Mouse (Mus musculus): Measurements from ENCODE around the gene Nemp1. TPM values are rescaled to one million over a fixed set of nuclear protein-coding genes. Genes with fewer than 3 reads are reported as not detected.

Gene Nemp1
- 1 to 10 TPM; 4.0 to 5.5 TPM for total RNA-seq (2021)
- long read RNA-seq, full-length matches to known transcripts = 1 of 2 reads
- long read RNA-seq, partial matches to known transcripts = 0 of 2 reads
- long read RNA-seq, other reads (novel, unspliced or antisense) = 1 of 2 reads

DNA sequence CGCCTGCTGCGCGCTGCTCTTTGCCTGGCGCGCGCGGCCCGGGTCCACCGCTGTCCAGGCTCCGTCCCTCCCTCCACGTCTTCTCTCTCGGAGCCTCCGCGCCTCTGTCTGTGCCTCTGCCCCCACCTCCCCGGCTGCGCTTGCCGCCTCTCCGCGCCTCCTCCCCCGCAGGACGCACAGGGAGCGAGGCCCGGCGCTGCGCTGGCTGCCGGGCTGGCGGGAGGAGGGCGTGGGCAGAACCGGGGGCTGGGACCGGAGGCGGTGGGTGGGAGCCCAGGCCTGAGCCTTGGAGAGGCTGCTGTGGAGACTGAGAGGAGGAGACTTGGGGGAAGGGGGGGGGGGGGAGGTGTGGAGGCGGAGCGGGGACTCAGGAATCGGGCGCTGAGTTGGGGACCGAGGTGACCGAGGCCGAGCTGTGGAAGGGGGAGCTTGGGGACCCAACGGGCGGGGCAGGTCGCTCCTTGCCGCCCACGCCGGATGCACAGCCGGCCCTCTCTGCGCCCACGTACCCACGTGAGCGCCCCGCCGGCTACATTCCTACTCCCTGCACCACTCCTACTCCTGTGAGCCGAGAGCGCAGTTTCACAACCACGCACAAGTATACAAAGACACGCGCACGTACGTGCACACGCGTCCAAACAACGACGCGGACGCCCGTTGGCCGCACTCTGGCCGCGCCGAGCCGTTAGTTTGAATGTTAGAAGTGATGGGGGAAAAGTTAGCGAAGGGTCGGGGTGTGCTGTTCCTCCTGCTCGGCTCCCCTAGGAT lies at the start of gene Nemp1:
Gene Nemp1, plus strand, starts transcription at position 401 of the 768 bp plus-strand sequence.
- peak; percentile 65 to 74 for DNase-seq (ENCODE audit: low spot score in 2 of 2)

- DNase-seq (ENCODE audit: low spot score in 2 of 2) = peak in 1 of 2 experiments; percentile 29
Measured at GRCm38 (mm10) chr10:127617294-127617693, 49.4 kb upstream of the Nemp1 start.

- DNase-seq (ENCODE audit: low spot score in 2 of 2) = peak in 1 of 2 experiments; percentile 33
Measured at GRCm38 (mm10) chr10:127618173-127618572, 48.5 kb upstream of the Nemp1 start.

- no peak for DNase-seq (ENCODE audit: low spot score in 2 of 2)
Measured at GRCm38 (mm10) chr10:127619119-127619721, 47.5 kb upstream of the Nemp1 start.

- DNase-seq (ENCODE audit: low spot score in 2 of 2) = peak; percentile 52 to 61
Measured at GRCm38 (mm10) chr10:127619941-127620405, 46.7 kb upstream of the Nemp1 start.

DNA sequence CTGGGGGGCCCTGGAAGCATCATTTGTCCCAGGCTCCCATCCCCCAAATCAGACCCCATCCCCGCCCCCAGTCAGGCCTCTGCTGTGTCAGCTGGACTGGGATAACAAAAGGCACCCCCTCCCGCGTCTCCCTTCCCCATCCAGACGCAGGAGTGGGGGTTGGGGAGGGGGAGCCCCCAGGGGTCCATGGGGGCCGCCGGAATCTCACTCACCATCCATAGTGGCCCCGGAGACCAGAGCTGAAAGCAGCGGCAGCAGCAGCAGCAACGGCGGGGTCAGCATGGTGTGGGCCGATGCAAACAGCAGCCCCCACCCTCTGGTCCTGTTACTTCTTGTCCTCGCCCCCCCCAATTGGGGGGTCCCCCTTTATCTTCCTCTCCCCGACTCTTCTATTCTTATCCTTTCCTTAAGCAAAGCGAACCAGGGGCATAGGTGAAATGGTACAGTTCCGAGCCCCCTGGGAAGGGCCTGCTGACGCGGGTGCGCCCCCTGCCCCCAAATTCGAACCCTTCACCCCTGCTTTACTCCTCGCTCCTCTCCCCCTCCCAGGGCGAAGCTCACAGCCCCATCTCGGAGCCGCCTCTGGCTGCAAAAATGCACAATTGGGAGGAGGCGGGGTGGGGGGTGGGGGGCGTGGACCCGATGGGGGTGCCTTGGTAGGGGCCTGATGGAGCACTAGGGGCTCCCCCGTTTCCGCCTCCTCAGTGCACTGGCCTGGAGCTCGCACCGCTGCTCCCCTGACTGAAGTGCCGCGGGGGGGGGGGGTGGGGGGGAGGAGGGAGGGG lies 46.1 kb upstream of the Nemp1 start, which contains the start of gene Lrp1:
Gene Lrp1, minus strand, starts transcription at position 743 of the 785 bp plus-strand sequence.
- peak; percentile 59 to 70 for DNase-seq (ENCODE audit: low spot score in 2 of 2)

DNA sequence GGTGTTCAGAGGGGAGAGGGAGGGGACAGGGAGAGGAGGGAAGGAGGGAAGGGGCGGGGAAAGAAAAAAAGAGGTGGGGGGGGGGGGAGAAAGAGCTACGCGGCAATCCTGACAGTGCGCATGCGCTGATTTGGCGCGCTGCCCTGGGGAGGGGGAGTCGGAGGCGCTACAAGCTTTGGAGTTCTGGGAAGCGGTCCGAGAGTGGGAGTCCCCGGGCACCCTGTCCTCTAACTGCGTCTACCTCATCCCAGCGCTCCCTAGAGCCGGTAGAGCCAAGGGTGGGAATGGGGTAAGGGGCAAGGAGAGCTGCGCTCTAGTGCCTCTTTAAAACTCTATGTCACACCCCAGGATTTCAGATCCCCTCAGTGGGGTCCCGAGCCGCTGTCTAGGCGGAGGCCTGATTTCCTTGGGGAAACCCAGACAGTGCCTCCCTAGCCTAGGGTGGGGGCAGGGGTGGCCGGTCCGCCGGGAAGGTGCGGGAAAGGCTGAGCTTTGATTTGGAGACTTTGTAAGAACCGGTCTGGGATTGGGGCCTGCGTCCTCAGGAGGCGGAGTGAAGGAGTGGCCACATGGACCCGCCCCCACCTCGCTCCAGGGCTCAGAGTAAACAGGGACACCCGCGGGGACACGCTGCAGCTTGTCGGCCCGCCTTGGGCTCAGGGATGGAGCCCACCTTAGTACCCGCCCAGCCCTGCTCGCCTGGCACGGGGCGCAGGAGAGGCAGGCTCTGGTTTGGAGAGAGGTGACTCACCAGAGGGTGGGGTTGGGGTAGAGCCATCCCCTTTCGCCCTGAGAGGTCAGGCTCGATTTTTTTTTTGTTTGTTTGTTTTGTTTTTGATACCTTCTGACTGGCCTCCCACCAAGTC lies 45.3 kb upstream of the Nemp1 start:
- peak; percentile 94 to 96 for DNase-seq (ENCODE audit: low spot score in 2 of 2)

DNA sequence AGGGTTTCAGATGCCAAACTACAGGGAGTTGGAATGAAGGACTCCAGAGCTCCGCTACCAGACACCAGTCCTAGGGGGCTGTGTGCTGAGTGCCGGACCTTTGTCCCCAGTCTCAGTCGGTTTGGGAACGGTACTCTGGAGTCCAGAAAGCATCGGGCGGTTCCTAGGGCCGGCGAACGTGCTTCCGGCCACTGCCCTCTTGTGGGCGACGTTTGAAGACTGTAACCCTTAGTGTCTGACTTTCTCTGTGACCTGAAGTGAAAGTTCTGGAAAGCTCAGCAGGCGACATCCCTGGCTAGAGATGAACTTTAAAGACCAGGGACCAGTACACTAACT lies 44.7 kb upstream of the Nemp1 start:
- peak; percentile 54 to 65 for DNase-seq (ENCODE audit: low spot score in 2 of 2)

GRCm38 (mm10) chr10:127622661-127623060 lies 44.0 kb upstream of the Nemp1 start:
- no peak for DNase-seq (ENCODE audit: low spot score in 2 of 2)

DNA sequence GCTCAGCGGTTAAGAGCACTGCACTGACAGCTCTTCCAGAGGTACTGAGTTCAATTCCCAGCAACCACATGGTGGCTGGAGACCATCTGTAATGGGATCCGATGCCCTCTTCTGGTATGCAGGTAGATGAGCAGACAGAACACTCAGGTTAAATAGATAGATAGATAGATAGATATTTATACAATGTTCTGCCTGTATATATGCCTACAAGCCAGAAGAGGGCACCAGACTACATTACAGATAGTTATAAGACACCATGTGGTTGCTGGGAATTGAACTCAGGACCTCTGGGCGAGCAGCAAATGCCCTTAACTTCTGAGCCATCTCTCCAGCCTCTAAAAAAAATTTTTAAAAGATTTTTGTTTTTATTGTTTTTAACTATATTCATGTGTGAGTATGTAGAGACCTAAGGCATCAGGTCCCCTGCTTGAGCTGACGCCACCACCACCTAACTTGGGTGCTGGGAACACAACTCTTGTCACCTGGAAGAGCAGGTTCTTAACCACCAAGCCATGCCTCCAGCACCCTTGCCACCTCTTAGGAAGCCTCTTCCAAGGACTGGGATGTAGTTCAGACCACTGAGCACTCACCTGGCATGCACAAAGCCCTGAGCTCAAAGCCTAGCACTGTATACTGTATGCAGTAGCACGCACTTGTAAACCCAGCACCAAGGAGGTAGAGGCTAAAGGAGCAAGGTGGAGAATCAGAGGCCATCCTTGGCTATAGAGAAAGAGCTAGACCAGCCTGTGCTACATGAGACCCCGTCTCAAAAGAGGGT lies 43.1 kb upstream of the Nemp1 start:
- no peak for DNase-seq (ENCODE audit: low spot score in 2 of 2)

DNA sequence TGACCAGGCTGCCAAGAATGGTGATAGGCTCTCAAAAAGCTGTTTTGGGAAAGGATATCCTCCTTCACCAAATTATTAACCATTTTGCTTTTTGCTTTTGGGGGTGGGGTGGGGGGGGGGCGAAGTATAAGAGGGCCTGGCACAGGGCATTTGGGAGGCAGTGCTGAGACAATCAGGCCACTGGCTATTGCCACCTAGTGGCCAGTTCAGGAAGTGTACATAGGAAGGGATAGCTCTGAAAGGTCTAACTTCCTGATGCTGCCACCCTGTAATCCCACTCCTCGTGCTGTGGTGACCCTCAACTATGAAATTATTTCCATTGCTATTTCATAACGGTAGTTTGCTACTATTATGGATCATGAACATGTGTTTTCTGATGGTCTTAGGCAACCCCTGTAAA lies 40.3 kb upstream of the Nemp1 start:
- DNase-seq (ENCODE audit: low spot score in 2 of 2) = peak; percentile 54 to 64

DNA sequence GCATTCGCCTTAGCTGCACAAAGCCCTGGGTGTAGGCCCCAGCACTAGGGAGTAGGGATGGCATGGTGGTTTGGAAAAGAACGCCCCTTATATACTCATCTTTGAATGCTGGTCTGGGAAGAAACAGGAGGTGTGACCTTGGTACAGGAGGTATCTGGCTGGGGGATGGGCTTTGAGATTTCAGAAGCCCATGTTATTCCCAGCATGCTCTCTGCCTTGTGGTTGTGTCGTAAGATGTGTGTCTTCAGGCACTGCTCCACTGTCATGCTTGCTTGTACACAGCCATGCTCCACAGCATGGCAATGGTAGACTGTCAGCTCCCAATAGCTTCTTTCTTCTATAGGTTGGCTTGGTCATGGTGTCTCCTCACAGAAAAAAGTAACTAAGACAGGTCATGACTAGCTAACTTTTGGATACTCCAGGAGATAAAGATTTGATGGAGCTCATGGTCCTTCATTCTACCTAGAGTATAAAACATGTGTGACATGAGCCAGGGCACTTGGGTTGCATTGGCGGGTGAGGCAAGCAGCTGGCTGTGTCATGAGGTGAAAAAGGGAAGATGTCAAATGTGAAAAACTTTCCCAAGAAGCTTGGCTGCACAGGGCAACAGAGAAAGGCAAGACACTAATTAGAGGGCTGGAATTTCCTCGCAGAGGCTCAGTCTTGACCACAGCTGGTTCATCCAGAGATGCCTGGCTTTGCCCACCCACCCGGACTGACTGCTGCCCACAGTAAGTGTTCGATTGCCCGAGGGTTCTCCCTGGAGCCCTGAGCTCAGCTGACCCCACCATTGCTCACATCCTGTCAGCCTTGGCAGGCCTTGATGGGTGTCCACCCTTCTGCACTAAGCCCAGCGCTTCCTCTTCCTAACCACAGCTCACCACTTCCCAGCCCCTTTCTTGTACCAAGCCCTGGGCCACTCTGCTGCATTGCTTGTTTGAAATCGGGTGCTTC lies 35.2 kb upstream of the Nemp1 start:
- DNase-seq (ENCODE audit: low spot score in 2 of 2) = no peak

DNA sequence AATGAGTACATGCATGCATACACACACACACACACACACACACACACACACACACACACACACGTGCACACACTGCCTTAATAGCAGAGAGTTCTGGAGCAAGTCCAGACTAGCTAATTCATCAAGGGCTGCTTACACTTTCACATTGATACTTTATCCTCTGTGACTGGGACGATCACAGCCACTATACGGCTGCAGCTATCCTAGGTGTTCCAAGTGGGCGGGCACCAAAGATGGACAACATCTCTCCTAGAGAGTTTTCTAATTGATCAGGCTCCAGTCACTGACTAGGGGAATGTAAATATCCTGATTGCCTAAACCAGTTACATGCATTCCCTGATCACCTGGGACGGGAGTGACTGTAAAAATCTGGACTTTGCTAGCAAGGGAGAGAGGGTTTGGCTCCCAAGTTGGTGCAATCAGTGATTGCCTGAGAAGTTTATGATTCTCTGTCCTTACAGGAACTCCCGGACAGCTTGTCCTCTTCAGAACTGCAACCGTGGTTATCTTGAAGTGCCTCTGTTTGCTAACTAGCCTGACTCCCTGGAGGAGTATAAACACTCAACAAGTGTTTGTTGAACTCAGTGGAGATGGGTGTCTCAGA lies 33.9 kb upstream of the Nemp1 start:
- no peak for DNase-seq (ENCODE audit: low spot score in 2 of 2)

GRCm38 (mm10) chr10:127640421-127640820 lies 26.3 kb upstream of the Nemp1 start:
- DNase-seq (ENCODE audit: low spot score in 2 of 2) = no peak

- peak; percentile 87 to 91 for DNase-seq (ENCODE audit: low spot score in 2 of 2)
Measured at GRCm38 (mm10) chr10:127641861-127642771, 24.6 kb upstream of the Nemp1 start.

DNA sequence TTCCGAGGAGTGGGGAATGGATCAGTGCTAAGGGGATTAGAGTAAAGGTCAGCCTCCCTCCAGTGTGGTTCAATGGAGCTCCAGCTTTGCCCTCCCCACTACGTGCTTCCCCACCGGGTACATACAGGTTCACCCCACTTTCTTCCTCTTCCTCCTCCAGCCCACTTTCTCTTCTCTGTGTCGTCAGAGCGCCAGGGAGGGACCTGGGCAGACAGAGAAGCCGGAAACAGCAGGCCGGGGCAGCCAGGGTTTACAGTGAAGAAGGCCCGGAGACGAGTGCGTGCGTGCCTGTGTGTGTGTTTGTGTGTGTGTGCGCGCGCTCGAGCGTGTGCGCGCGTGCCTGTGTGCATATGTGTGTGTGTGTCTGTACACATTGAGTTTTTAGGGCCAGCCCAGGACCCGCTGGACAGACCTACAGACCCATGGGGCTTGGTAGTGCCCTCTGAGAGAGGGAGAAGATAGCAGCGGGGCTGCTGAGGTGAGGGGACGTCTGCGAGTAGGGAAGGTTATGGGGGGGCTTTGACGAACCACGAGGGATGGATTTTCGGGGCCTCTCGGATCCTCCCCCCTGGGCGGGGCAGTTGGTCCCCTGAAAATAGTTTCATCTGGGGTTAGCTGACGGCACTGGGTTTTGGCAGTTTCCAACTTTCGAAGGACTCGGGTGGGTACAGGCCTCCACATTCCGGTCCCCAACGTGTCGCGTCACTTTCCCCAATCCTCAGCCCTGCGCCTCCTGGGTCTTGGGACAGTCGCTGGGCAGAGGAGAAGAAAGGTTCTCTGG lies 23.7 kb upstream of the Nemp1 start, which contains the start of gene Stat6:
Gene Stat6, plus strand, starts transcription at position 215 of the 781 bp plus-strand sequence.
- DNase-seq (ENCODE audit: low spot score in 2 of 2) = peak; percentile 27 to 46

Data from layer of hippocampus, postnatal 10 days (tissue).